Mouse (Mus musculus) adrenal gland, postnatal 25 days (tissue): ENCODE results near the gene Spen. TPM values are rescaled to one million over a fixed set of nuclear protein-coding genes. Genes with fewer than 3 reads are reported as not detected.
A peak's percentile ranks its signal among the peaks of the same experiment; 100 is the strongest.

ENCODE experiments used
- DNase-seq: peaks from one replicate; pipeline ENCODE4 v3.0.0; 2021; ENCODE audit warnings: mixed read lengths
- total RNA-seq: library from RNA; stranded (reverse); gene quantifications from 2 replicates; pipeline ENCODE4 v1.2.3, GENCODE M21; 2021

Gene Spen
- total RNA-seq, 1 experiment from 2014 or later, result 79.4 TPM

DNA sequence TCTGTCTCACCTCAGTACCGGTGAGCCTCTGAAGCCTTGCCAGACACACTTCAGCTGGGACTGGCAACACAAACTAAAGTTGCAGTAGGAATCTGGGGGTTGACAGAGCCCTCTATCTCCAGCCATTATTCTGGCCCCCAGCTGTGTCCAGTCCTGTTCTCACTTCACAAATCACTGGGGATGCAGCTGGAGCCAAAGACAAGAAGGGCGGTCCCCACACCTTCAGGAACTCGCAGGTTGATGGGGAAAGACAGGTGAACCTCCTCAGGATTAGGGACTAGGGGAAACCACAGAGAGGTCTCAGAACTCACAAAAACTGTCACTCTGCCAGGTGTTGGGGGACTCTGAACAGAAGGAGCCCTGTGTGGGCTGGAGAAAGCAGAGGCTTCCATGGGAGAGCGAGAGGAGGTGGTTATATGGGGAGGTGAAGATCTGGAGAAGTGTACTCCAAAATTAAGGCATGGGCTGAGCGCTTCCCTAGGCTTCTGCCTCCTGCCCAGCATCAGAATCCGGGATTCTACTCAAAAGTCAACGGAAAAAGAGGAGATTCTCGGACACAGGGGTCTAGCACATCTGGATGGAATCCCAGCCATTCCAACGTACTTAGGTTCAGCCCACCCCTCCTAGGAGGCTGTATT, 118.1 kb downstream of the Spen start, which contains the start of gene Hspb7:
TSS of gene Hspb7 (plus strand) at position 588 of the 638 bp plus-strand sequence.
- DNase-seq, result no peak

DNA sequence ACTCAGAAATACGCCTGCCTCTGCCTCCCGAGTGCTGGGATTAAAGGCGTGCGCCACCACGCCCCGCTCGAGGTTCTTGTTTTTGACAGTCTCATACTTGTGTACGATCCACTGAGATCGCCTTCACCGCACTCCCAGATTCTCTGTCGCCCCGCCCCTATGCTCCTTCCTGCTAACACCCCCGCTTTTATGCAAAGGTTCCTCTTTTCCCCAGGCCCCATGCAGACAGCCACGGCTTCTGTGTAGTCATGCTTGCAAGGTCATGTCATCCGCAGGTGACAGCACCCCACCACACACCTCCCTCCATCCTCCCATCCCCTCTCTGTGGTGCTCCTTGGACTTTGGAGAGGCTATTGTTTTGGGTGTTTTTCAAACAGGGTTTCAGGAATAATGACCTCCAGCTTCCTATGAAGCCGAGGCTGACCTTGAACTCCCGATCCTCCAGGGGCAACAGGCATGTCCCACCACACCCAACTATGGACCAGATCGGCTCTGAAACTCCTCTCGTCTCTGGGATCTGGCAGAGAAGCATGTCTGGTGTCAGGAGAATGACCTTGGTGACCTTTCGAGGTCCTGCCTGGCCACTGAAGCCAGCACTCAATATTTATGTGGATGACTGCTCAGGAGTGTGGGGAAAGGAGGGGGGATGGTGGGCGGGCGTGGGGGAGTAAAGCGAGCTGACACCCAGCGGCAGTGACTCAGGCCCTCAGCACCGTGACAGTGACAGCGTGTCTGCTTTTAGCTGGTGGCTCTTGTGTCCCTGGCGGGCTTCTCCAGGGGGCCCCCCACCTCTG, 118.8 kb downstream of the Spen start:
- DNase-seq, result peak; percentile 41

Other genes with a start within 250 kb of the Spen start
- 18.7 and 19.3 TPM in 2 replicates for gene Epha2, start 237.4 kb downstream of the Spen start, total RNA-seq
- gene Fam131c, start 170.4 kb downstream of the Spen start, total RNA-seq, result 1.8 and 2.1 TPM in 2 replicates
- not detected in 2 replicates for gene Clcnka, start 139.9 kb downstream of the Spen start, total RNA-seq
- gene Clcnkb, start 122.6 kb downstream of the Spen start, total RNA-seq, result not detected in 2 replicates
- 0.33 TPM in 1 of 2 replicates, not detected in the other for gene Hspb7, start 117.8 kb downstream of the Spen start, total RNA-seq
- not detected in 2 replicates for gene Srarp, start 102.5 kb downstream of the Spen start, total RNA-seq
- gene Zbtb17, start 93.9 kb downstream of the Spen start, total RNA-seq, result 18.6 and 19.6 TPM in 2 replicates
- gene Fblim1, start 67.5 kb upstream of the Spen start, total RNA-seq, result 9.5 and 12.7 TPM in 2 replicates
- gene Tmem82, start 80.0 kb upstream of the Spen start, total RNA-seq, result 0.64 and 2.0 TPM in 2 replicates
- 2.7 TPM in 2 replicates for gene Slc25a34, start 85.2 kb upstream of the Spen start, total RNA-seq
- gene Plekhm2, start 126.3 kb upstream of the Spen start, total RNA-seq, result 54.7 and 61.0 TPM in 2 replicates
- gene Rsc1a1, start 147.0 kb upstream of the Spen start, total RNA-seq, result 18.5 TPM in 1 of 2 replicates, not detected in the other
- 62.1 and 70.8 TPM in 2 replicates for gene Ddi2, start 184.8 kb upstream of the Spen start, total RNA-seq
- gene Agmat, start 208.1 kb upstream of the Spen start, total RNA-seq, result 45.1 and 50.4 TPM in 2 replicates